ENCODE assay signal across 13 mouse cellular contexts in the genomic region with DNA sequence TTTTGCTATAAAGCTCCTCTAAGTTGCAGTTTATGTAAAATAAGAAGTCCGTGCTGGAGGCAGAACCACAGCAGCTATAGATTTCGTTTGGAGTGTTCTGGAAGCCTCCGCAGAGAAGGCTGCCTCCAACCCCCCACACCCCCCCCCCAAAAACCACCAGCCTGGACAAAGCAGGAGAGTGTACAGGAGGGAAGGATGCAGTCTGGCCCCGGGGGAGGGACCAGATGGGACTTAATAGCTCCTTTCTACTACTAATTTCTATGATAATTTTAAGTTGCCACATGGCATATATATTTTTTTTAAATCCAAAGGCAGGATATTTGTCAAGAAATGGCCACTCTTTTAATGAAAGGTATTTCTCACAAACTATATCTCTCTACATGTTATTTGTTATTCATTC.
DNase-seq lines count a peak whose midpoint lies in the region.
"Had no signal": no experiment of that assay in that cellular context is flagged by ENCODE, and none has a peak within 500 bp of the region (broad histone marks: within the 10 kb centered on the region; RNA-seq: fewer than 3 reads in every experiment).

No protein-coding gene starts in this region.

- DNase-seq in left cerebral cortex, postnatal 4 days, result peak; percentile 64
- DNase-seq in left cerebral cortex, postnatal 25 days (ENCODE audit: low spot score in 2 of 2), result no peak
- DNase-seq: adrenal gland, adult 2 months; adrenal gland, adult 8-10 months; adrenal gland, postnatal 10 days; adrenal gland, postnatal 14 days; adrenal gland, postnatal 25 days; adrenal gland, postnatal 36 days; B cell, adult 2 months; cerebellum, adult 11 months; cerebellum, adult 11-12 months; cerebellum, adult 18-20 months; cerebellum, adult 2 months had no signal

- intact Hi-C loops in left cerebral cortex, postnatal 4 days (cut with DNase I), result no loop called here
- intact Hi-C loops in left cerebral cortex, postnatal 25 days (cut with DNase I), result no loop called here
